Mouse (Mus musculus): ENCODE results near the gene Grin2d.
A peak's percentile ranks its signal among the peaks of the same experiment; 100 is the strongest.

DNA sequence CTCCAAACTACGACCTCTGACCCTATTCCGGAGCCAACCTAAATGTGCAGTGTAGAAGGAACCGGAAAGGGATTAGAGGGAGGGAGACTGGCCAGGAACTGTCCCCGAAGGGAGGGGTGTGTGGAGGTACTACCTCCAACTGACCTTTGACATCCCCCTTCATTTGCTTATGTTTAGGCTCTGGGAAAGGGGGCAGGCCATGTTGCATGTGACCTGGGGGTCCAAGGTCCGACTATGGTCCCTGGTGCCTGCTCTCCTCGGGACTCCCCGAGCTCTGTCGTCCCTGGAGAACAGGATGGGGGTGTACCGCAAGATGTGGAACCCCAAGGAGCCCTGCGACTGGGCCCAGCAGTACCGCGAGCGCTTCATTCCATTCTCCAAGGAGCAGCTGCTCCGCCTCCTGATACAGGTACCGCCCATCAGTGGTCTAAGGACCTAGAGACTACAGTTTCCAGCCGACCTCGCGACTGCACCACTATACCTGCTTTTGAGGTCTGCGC, 19.1 kb upstream of the Grin2d start:
- TF ChIP-seq POLR2A (IDR thresholded peaks at IDR 0.05; ENCODE audit: borderline replicate concordance, low read depth, low read length) (0 out of 2 replicates have a peak, but pooled peaks have one; percentile 28), CTCF (IDR thresholded peaks at IDR 0.05; ENCODE audit: low read depth, low read length) (no peak)

Measured in bone marrow macrophage, adult 2 months (primary cell).